Mouse (Mus musculus) brain, embryonic 14.5 days (tissue): ENCODE measurements around the gene Tcerg1l.

Experiments used
- CTCF ChIP-seq: fragments of 200-500 bp; IDR thresholded peaks from 2 replicates; pipeline ENCODE4 v1.5.1; 2012; ENCODE audit warnings: inconsistent platforms, mild to moderate bottlenecking, moderate library complexity, borderline replicate concordance; ENCODE audit not compliant: insufficient read depth, insufficient read length; ENCODE audit errors: extremely low read depth
- POLR2A ChIP-seq: fragments of 200-500 bp; IDR thresholded peaks from 2 replicates; pipeline ENCODE4 v1.6.1; 2012; ENCODE audit warnings: mild to moderate bottlenecking, inconsistent platforms, borderline replicate concordance; ENCODE audit not compliant: poor library complexity, insufficient read depth, insufficient read length, severe bottlenecking; ENCODE audit errors: extremely low read depth

DNA sequence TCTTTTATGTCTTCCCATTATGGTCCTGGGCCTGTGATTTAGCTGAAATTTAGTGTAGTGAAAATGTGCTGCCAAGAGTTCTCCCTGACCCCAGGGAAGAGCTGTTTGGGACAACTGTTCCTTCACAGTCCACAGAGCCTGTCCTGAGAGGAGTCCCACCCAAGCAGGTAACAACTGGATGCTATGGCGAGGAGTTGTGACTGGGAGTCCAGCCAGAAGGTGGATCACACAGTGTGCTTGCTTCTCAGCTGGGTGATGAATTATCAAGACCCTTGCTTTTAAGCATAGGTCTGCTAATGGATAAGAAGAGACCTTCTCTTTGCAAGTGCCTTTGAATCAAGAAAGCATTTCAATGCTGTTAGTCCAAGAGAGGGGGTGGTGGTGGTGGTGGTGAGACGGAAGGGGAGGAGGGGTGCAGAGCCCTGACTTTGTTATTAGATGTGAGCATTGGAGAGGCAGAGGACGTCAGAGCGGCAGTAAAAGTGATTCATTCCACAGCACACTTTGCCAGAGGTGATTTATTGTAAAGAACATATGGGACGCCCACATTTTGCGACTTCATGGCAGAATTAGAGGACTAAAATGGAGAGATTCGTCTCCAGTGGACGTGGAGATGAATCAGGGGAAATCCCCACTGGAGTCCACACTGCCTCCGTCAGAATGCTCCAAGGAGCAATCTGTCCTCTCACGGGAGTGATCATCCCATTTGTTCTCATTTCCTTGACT is 198.0 kb downstream of the Tcerg1l start:
- TF ChIP-seq CTCF: no peak
- no peak for TF ChIP-seq POLR2A
